Mouse (Mus musculus): Measurements from ENCODE around the gene Gins2.

Gins2 gene

DNA sequence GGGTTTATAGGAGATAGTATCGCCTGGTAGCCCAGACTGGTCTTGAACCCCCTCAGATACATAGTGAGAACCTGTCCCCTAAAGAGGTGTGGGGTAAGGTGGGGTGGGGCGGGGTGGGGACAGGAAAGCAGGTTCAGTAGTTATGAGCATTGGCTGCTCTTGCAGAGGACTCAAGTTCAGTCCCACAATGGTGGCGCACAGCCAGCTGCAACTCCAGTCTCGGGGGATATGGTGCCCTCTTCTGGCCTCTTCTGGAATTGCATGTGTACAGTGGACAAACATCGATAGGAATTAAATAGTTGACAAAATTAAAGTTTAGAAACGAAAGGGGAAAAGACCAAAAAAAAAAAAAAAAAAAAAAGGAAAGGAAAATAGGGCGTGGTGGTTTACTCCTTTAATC lies 10.4 kb upstream of the Gins2 start:
- DNase-seq = peak; percentile 43 to 61

DNA sequence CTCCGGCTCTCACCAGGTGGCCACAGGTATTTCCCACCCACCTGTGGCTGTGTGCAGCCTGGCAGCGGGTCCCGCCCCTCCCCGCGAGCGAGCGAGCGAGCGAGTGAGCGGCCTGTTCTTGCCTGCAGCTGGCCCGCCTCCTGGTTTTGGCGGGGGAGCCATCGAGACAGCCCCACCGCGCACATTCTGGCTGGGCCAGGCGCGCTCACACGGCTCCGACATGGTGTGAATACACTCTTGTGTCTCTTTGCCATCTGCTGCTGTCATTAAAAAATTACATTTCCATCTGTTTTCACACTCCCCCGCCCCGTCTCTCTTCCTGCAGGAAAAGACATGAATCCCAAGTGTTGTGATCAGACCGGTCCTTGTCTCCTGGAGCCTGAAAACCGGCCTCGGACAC lies 9.5 kb upstream of the Gins2 start:
- DNase-seq = no peak

DNA sequence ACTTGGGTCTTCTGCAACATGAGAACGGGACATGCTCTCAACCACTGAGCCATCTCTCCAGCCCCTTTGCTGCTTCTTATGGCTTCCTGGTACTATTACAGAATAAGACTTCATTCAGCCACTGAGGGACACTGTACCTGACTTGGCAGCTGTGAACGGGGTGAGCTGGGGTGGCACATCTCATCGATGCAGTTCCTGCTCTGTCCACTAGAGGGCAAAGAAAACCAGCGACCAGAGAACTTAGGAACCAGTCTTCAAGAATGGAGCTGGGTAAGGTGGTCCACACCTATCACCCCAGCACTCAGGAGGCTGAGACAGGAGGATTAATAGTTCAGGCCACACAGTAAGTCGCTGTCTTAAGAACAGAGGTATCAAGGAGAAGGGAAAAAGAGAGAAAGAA lies 6.9 kb upstream of the Gins2 start:
- DNase-seq = no peak

DNA sequence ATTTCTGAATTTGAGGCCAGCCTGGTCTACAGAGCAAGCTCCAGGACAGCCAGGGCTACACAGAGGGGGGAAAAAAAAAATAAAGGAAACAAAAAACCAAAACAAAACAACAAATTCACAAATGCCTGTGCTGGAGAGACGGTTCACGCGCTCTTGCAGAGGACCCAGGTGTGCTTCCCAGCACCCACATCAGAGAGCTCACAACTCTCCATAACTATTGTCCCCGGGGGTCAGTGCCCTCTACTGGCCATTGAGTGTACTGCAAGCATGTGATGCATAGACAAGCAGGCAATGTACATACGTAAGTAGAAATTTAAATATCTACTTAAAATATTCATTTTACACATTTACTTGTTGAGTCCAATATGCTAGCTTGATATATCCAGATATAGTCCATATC lies 5.5 kb upstream of the Gins2 start:
- no peak for DNase-seq

DNA sequence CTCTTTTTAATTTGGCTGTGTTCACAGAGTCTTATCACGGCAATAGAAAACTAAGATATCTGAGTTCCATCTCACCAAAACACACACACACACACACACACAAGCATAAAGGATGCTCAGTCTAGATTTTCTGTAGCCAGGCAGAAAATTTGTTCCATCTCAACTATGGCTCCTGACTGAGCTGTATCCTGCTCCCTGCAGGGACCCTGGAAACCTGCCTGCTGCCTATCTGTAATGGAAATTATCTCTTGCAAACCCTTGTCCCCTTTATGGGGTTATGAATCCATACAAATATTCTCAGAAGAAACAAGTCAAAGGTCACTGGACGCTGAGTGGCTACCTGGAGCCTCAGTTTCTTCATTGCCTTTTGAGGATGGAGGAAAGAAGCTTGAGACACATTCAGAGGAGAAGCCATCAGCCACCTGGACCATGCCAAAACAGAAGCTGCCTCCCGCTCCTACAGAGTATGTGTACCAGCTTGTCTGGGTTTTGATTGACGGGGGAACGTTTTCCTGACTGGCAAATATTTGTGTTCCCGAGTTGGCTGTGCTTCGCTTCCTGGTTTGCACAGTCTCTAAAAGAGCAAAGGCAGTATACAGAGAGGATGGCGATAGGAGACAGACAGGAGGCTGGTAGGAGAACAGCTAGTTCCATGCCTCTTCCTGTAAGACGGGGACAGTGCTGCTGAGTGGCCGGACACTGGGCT lies 2.6 kb upstream of the Gins2 start:
- no peak for DNase-seq

DNA sequence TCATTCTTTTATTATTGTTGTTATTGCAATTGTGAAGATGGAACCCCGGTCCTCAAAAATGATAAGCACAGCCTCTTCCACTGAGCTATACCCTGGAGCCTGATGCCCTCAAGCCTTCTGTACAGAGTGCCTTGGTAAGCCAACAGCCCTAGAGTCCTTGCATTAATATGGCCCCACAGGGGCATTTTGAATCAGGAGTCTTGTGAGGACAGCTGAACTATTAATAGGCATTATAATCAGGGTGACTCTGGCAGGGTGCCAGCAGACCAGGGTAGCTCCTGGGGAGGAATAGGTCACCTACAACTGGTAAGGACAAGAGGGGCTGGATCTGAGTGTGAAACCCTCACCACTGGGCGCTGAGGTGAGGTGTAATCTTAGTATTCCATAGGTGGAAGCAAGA lies 817 bp upstream of the Gins2 start:
- no peak for DNase-seq

DNA sequence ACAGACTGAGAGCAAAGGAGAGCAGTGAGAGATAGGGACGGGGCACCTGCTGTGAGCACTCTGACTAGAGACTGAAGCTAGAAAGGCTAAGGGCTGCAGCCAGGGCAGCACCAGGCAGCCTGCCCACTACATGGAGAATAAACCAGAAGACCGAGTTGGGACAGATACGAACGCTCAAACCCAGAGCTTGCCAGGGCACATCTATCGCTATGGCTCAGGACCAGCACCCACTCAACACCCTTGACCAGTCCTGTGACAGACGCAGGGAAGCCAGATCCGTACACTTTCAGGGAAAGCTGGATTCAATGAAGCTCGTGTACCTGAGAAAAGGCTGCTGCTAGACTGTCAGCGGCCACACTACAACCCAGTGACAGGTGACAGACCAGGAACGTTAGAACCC lies 3.6 kb downstream of the Gins2 start:
- no peak for DNase-seq

DNA sequence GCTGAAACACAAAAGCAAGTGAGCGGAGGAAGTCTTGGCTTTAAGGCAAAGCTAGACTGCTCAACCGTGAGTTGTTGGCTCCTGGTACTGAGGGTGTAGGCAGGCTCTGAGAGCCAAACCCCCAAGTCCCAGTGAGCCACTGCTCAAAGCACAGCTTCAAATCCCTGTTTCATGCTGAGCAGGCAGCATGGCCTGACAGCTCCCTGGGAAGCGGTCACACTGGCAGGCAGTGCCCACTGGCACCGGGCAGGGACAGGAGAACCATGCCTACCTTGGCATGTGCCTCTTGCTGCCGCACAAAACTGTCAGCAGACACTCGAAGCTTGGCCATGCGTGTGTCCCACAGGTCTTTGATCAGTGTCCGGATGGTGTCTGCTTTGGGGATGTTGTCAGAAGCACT lies 7.3 kb downstream of the Gins2 start:
- no peak for DNase-seq

DNA sequence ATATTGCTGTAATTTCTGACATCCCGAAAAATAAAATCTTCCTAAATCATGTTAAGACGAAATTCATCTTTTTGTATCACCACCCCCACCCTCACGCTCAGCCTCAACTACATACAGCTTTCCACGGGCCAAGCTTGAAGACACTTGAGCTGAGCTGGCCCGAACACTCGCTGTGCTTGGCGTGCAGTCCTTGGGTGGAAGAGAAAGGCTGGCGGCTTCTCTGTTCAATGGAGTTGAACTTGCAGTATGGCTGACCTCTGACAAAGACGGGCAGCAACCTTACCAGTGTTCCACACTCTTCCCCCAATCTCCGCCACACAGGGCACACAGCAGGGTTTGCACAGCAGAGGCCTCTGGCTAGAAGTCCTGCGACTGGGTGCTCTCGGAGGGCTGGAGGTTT lies 7.8 kb downstream of the Gins2 start:
- DNase-seq = no peak

DNA sequence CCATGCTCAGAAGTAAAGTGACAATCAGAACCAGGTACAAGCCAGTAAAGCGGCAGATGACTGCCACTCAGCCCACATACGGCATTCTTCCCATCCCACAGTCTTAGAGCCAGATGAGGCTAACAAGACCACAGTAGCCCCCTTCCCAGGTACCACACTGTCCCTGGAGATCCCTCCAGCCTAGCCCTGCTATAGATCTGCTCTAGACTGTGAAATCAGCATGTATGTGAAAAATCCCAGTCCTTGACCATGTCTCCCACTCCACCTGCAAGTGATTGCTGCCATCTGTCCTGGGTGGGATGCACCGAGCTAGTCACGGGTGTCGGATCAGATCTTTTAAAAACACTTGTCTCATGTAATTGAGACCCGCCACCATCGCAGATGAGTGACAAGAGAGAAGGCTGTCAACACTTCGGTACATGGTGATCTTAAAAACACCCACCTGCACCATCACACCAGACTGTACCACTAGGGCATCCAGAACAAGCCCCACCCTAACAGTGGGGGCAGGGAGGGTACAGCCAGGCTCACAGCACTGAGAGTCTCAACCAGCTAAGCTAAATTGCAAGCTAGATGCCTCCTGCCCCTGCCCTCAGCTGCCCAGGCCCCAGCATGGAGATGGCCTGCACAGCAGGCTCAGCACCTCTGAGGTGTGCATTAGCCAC lies 8.6 kb downstream of the Gins2 start:
- DNase-seq = no peak

DNA sequence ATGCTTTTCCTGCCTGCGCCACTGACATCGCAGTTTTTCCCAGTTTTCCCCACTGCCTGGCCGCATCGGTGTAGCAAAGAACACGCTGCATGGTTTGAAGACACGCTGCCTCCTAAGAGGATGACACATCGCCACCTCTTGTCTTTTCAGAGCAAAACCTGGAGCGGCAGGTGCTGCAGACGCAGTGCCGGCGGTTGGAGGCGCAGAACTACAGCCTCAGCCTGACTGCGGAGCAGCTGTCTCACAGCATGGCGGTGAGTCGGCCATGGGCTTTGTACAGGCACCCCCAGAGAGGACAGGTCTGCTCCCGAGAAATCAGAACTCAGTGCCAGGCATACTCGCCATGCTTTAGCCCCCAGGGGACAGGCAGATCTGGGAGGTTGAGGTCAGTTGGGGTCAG lies 11.3 kb downstream of the Gins2 start:
- DNase-seq = no peak

DNA sequence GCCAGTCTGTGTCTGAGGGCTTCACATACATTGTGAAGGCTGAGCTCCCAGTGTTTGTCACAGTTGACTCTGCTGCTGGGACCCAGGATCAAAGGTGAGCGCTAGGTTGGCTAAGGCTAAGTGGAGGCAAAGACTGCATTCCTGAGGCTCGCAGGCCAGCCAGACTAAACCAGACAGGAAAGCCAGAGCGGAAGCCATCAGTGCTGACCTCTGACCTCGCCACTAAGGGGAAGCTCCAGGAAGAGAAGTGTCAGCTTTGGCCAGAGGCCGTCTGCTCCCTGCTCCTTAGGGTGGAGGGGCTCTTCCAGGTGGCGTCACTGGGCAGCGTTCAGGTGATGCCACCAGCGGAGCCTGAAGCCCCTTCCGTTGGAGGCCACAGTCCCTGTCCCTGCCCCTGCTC lies 13.3 kb downstream of the Gins2 start:
- no peak for DNase-seq

DNA sequence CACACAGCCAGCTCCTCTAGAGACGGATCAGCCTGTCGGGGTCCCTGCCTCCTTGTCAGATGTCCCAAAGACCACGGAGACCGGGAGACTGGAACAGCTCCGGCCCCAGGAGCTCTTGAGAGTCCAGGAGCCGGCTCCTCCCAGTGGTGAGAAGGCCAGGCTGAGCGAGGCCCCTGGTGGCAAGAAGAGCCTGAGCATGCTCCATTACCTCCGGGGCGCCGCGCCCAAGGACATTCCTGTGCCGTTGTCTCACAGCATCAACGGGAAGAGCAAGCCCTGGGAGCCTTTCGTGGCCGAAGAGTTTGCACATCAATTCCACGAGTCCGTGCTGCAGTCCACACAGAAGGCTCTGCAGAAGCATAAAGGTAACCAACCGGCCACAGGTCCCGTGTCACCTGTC lies 14.2 kb downstream of the Gins2 start:
- DNase-seq = no peak

DNA sequence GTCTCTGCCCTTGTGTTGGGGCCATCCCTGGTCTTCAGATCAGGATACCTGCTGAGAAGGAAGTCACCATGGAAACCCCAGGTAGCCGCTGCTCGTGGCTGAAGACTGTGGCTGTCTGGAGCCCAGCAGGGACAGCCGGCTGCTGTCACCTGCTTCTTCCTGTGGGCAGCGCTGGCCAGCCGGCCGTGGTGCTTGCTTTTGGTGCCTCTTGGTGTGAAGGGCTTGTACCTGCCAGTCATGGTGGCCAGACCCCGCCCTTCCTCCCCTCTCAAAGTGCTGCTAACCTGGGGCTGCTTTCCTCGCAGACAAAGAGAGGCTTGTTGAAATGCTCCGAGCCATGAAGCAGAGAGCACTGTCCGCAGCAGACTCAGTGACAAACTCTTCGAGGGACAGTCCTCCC lies 15.2 kb downstream of the Gins2 start:
- no peak for DNase-seq

DNA sequence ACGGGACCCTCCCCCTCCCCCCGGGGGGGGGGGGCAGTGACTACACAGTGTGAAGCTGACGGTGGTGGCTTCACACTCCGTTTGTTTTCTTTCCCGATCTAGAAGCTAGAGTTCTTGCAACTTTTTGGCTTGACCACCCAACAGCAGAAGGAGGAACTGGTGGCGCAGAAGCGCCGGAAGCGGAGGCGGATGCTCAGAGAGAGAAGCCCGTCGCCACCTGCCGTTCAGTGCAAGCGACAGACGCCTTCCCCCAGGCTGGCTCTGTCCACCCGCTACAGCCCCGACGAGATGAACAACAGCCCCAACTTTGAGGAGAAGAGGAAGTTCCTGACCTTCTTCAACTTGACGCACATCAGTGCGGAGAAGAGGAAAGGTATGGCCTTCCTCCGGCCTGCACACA lies 16.6 kb downstream of the Gins2 start:
- no peak for DNase-seq

DNA sequence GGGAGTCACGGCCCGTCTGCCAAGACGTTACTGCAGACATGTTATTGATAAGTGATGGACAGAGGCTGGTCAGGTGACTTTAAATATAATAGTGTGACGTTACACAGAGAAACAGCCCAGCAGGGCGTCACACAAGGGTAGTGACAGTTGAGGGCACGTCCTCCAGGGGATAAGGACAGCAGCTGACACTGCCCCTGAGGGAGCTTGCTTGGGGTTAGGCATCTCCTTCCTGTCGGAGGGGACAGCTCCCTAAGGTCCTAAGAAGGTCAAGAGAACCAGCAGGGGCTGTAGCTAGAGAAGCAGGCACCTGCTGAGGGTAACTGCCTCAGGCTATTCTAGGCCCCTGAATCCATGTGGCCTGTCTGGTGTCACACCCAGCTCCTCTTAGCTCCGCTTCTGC lies 17.5 kb downstream of the Gins2 start:
- no peak for DNase-seq

DNA sequence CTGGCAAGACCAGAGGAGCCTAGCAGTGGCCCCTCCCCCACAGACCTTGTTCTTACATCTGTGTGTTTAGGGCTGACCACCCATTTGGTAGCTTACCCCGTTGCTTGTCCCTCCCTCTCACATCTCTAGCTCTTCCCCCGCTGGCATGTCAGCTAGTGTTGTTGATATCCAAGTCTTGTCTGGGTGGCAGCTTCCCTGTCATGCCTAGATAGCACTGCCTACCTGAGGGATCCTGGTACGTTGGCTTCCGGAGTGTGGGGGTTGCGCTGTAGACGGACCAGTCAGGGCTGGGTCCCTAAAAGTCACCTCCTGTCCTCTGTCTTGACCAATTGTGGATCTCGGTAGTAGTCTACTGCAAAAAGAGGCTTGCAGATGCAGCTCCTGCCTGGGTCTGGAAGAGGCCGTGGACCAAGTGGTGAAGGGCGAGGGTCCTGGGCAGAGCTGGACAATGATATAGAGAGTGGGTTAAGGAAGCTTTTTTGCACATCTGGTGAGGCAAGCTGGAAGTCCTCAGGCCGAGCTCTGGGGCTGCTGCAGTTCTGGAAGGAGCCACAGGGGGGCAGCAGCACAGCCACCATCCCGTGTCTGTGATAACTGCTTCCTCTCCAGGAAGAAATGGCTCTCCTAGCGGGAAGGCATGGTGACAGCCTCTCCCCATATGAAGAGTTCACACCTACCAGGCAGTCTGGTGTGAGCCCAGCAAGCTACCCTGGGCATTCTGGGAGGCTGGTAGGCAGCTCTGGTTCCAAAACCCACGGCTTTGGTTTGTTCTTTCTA lies 19.0 kb downstream of the Gins2 start:
- no peak for DNase-seq

DNA sequence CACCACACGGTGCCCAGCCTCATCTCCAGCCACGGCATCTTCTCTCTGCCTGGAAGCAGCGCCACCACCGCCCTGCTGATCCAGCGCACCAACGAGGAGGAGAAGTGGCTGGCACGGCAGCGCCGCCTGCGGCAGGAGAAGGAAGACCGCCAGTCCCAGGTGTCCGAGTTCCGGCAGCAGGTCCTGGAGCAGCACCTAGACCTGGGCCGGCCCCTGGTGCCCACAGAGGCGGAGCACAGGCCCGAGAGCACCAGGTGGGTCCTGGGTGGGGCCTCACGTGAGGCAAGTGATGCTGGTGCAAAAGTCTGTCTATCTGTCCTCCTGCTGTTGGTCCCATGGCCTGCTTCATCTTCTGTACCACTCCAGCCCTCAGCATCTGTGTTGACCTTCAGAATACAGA lies 20.0 kb downstream of the Gins2 start:
- no peak for DNase-seq

DNA sequence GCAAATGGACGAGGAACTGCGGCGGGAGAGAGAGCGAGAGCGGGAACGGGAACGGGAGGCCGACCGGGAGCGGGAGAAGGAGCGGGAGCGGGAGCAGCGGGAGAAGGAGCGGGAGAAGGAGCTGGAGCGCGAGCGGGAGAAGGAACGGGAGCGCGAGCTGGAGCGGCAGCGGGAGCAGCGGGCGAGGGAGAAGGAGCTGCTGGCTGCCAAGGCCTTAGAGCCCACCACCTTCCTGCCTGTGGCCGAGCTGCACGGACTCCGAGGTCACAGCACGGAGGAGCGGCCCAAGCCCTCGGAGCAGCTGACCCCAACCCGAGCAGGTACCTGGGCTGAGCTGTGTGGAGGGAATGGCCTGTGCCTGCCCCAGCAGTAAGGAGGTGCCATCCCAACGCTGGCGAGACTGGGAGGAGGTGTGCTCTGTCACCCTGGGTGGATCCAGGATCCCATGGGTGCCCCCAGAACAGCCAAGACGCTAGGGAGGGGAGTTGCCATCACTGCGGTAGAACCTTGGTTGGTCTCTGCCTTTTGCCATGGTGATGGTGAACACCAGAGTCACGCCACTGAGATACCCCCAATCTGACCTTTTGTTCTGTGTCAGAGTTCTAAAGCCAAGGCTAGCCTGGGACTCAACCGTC lies 20.8 kb downstream of the Gins2 start:
- no peak for DNase-seq

DNA sequence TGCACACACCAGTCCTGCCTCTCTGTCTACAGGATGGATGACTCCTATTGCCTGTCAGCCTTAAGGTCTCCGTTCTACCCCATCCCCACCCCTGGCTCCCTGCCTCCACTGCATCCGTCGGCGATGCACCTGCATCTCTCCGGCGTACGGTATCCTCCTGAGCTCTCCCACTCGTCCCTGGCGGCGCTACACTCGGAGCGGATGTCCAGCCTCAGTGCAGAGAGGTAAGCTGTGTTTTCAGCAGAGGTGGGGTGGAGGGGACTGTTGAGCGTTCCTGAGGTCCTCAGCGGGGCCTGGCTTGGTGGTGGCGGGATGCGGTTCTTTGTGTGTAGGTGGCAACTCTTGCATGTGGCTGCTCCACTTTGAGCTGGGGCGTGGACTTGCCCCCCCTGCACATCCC lies 21.4 kb downstream of the Gins2 start:
- DNase-seq = no peak

DNA sequence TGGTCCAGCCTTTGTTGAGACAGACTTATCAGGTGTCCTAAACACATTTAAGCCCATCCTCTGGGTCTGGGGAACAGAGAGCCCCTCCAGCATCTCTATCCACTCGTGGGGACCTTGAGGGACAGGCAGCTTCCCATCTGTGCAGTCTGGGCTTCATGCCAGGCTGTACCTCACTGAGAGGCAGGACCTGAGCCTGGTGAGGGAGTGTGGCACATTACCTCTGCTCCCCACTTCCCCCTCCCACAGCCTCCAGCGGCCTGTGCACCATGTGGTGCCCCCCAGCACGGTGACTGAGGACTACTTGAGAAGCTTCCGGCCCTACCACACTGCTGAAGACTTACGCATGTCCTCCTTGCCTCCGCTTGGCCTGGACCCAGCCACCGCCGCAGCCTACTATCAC lies 22.4 kb downstream of the Gins2 start:
- no peak for DNase-seq

DNA sequence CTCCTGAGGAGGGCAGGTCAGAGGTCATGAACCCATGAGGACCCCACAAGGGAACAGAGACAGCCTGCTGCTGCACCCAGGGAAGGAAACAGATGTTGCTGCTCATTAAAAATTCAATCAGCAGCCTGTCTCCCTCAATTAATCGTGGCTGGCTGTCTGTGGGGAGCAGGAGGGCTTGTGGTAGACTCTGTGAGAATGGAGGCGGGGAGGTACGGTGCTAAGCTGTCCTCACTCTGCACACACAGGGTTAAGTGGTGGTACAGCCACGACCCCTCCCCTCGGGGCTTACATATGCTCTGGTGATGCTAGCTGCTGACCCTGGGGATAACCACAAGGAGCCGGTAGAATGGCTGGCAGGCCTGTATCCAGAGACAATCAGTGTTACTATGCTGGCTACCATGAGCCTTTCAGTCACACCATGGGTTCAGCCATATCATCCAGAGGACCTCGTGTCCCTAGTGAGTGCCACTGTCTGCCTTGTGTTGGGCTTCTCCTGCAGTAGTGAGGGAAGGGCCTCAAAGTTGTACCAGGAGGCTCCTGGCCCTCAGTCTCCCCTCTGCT lies 23.9 kb downstream of the Gins2 start:
- no peak for DNase-seq

Data from thymus, adult 18-20 months (tissue).